Mouse (Mus musculus): ENCODE measurements at regions not wholly inside any gene's neighbourhood (a gene's known extent, or its start where the extent isn't known, plus 50 kb on each side); places are given as distances from the start of the nearest gene placed in this dataset.
A peak's percentile ranks its signal among the peaks of the same experiment; 100 is the strongest.

- no peak for ATAC-seq (replicated peaks; ENCODE audit: extremely low read depth, insufficient read depth, low FRiP score)
- no peaks in the 10 kb centered on the region for H3K9me3 ChIP-seq (replicated peaks; ENCODE audit: control insufficient read depth, low read length)
- 83% methylated on average over 5 of the region's 5 CpGs for WGBS
- no peak overlapping the region for H3K9ac ChIP-seq (ENCODE audit: low read length)
- H3K36me3 ChIP-seq (ENCODE audit: control insufficient read depth, insufficient read depth): no peaks in the 10 kb centered on the region
- H3K4me2 ChIP-seq (ENCODE audit: low read depth, low read length): no peak overlapping the region
- no peaks in the 10 kb centered on the region for H3K4me1 ChIP-seq (ENCODE audit: control insufficient read depth, insufficient read depth, low read length)
- no peak overlapping the region for H3K27ac ChIP-seq (ENCODE audit: low read length)
- no peaks in the 10 kb centered on the region for H3K27me3 ChIP-seq (ENCODE audit: control insufficient read depth, insufficient read depth, low read length)
- H3K4me3 ChIP-seq (ENCODE audit: low read length): no peak overlapping the region
These were observed 260.5 kb upstream of the Maf start for GRCm38 (mm10) chr8:115968121-115968520.

DNA sequence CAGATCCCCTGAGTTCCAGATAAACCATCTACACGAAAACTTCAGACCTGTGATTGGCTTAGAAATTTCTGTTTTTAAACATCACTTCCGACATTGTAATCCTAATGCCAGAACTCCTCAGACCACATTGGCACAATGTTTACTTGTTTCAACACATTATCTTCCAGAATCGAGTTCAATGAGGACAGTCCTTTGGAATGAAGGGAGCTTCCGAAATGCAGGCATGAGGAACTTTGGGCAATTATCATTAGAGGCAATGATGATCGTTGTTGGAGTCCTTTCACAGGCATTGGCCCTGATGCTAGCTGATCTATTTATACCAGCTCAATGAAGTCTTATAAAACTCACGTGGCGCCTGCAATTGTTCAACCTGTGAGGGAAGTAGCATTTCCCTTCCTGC lies 258.4 kb upstream of the Maf start:
- Histone ChIP-seq H3K4me3 (ENCODE audit: low read length) (no peak overlapping the region), H3K27ac (ENCODE audit: low read length) (no peak overlapping the region), H3K4me2 (ENCODE audit: low read depth, low read length) (no peak overlapping the region), H3K36me3 (ENCODE audit: control insufficient read depth, insufficient read depth) (no peaks in the 10 kb centered on the region), H3K9me3 (replicated peaks; ENCODE audit: control insufficient read depth, low read length) (no peaks in the 10 kb centered on the region), H3K9ac (ENCODE audit: low read length) (no peak overlapping the region), H3K27me3 (ENCODE audit: control insufficient read depth, insufficient read depth, low read length) (no peaks in the 10 kb centered on the region), H3K4me1 (ENCODE audit: control insufficient read depth, insufficient read depth, low read length) (no peaks in the 10 kb centered on the region)
- 77% methylated on average over 7 of the region's 7 CpGs for WGBS
- no peak for ATAC-seq (replicated peaks; ENCODE audit: extremely low read depth, insufficient read depth, low FRiP score)

DNA sequence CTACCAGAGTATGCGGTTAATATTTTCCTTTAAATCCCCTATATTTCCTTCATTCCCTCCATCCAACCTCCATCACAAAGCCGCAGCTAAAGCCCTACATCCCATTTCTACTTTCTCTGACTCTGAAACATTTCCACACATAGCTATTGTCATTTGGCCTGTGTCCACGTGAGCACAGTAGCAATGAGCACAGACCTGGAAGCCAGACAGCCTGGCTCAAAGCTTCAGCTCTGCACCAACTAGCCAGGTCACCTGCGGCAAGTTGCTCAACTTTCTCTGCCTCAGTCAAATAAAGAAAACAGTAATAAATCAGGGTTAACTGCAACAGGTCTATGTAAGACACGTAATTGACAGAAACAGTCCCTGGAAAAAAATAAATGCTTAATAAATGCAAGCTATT lies 247.8 kb upstream of the Maf start:
- no peak overlapping the region for H3K4me3 ChIP-seq (ENCODE audit: low read length)
- ATAC-seq (replicated peaks; ENCODE audit: extremely low read depth, insufficient read depth, low FRiP score): no peak
- H3K9ac ChIP-seq (ENCODE audit: low read length): no peak overlapping the region
- no peaks in the 10 kb centered on the region for H3K4me1 ChIP-seq (ENCODE audit: control insufficient read depth, insufficient read depth, low read length)
- H3K27me3 ChIP-seq (ENCODE audit: control insufficient read depth, insufficient read depth, low read length): no peaks in the 10 kb centered on the region
- H3K36me3 ChIP-seq (ENCODE audit: control insufficient read depth, insufficient read depth): no peaks in the 10 kb centered on the region
- no peak overlapping the region for H3K27ac ChIP-seq (ENCODE audit: low read length)
- no peak overlapping the region for H3K4me2 ChIP-seq (ENCODE audit: low read depth, low read length)
- 80% methylated on average over 5 of the region's 5 CpGs for WGBS
- no peaks in the 10 kb centered on the region for H3K9me3 ChIP-seq (replicated peaks; ENCODE audit: control insufficient read depth, low read length)

GRCm38 (mm10) chr8:115953783-115954470 lies 246.3 kb upstream of the Maf start:
- ATAC-seq (replicated peaks; ENCODE audit: extremely low read depth, insufficient read depth, low FRiP score): no peak
- Histone ChIP-seq H3K4me2 (ENCODE audit: low read depth, low read length) (no peak overlapping the region), H3K4me3 (ENCODE audit: low read length) (no peak overlapping the region), H3K9me3 (replicated peaks; ENCODE audit: control insufficient read depth, low read length) (no peaks in the 10 kb centered on the region), H3K27me3 (ENCODE audit: control insufficient read depth, insufficient read depth, low read length) (no peaks in the 10 kb centered on the region), H3K9ac (ENCODE audit: low read length) (no peak overlapping the region), H3K36me3 (ENCODE audit: control insufficient read depth, insufficient read depth) (no peaks in the 10 kb centered on the region), H3K27ac (ENCODE audit: low read length) (no peak overlapping the region), H3K4me1 (ENCODE audit: control insufficient read depth, insufficient read depth, low read length) (no peaks in the 10 kb centered on the region)
- WGBS: 77% methylated on average over 7 of the region's 7 CpGs

DNA sequence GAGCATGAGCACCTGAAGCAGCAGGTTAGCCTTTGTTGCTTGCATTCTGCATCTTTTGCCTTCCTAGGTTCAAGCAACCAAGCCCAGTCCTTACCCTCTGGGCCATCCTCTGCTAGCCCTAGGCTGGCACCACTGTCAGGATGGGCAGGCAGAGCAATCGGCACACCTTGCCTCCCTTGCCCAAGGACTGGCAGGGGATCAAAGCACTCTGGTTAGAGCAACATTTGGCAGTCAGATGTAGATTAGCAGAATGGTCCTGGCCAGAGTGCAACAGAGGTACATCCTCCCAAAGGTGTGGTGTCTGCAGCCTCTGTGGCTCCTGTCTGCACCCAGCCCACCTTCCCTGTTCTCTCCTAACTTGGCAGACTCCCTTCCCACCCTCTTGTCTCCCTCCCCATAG lies 244.9 kb upstream of the Maf start:
- no peak overlapping the region for H3K9ac ChIP-seq (ENCODE audit: low read length)
- 85% methylated on average over 1 of the region's 1 CpGs for WGBS
- no peak for ATAC-seq (replicated peaks; ENCODE audit: extremely low read depth, insufficient read depth, low FRiP score)
- H3K4me1 ChIP-seq (ENCODE audit: control insufficient read depth, insufficient read depth, low read length): no peaks in the 10 kb centered on the region
- H3K36me3 ChIP-seq (ENCODE audit: control insufficient read depth, insufficient read depth): no peaks in the 10 kb centered on the region
- no peaks in the 10 kb centered on the region for H3K9me3 ChIP-seq (replicated peaks; ENCODE audit: control insufficient read depth, low read length)
- H3K27me3 ChIP-seq (ENCODE audit: control insufficient read depth, insufficient read depth, low read length): no peaks in the 10 kb centered on the region
- no peak overlapping the region for H3K27ac ChIP-seq (ENCODE audit: low read length)
- no peak overlapping the region for H3K4me2 ChIP-seq (ENCODE audit: low read depth, low read length)
- no peak overlapping the region for H3K4me3 ChIP-seq (ENCODE audit: low read length)

DNA sequence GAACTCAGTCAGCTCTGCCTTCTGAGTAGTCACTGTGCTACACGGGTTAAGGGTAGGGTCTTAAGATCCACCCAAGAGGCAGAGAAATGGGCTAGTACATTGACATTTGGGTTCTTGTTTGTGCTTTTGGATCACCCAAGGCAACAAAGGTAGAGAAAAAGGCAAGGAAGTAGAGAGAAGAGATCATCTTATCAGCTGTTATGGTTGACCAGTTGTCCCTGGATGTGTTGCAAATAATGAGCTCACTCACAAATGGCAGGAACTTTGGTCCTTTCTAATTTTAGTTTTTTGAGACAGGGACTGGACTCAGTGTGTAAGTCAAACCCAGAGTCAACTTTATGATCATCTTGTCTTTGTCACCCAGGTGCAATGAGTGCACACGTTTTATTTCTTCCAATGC lies 241.3 kb upstream of the Maf start:
- Histone ChIP-seq H3K4me3 (ENCODE audit: low read length) (no peak overlapping the region), H3K4me1 (ENCODE audit: control insufficient read depth, insufficient read depth, low read length) (no peaks in the 10 kb centered on the region), H3K27ac (ENCODE audit: low read length) (no peak overlapping the region), H3K9ac (ENCODE audit: low read length) (no peak overlapping the region), H3K36me3 (ENCODE audit: control insufficient read depth, insufficient read depth) (no peaks in the 10 kb centered on the region), H3K4me2 (ENCODE audit: low read depth, low read length) (no peak overlapping the region), H3K27me3 (ENCODE audit: control insufficient read depth, insufficient read depth, low read length) (no peaks in the 10 kb centered on the region), H3K9me3 (replicated peaks; ENCODE audit: control insufficient read depth, low read length) (no peaks in the 10 kb centered on the region)
- ATAC-seq (replicated peaks; ENCODE audit: extremely low read depth, insufficient read depth, low FRiP score): no peak
- whole genome bisulfite sequencing: 72% methylated on average over 2 of the region's 2 CpGs

DNA sequence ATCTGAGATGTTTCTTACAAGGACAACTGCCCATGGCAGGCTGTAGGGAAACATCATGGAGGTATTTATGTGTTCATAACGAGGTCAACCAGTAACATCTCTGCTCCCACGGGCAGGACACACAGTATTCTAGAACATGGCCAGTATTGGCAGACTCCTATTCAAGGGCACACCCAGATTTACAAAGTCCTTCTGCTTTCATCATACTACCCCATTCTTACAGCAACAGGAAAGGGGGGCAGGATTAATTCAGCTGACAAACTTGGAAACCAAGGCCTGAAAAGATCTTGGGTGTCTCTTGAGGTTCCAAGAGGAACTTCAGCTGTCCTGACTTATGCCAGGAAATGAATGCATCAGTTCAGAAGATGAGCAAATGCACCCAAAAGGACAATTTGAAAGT lies 240.4 kb upstream of the Maf start:
- Histone ChIP-seq H3K9ac (ENCODE audit: low read length) (no peak overlapping the region), H3K9me3 (replicated peaks; ENCODE audit: control insufficient read depth, low read length) (no peaks in the 10 kb centered on the region), H3K27me3 (ENCODE audit: control insufficient read depth, insufficient read depth, low read length) (no peaks in the 10 kb centered on the region), H3K27ac (ENCODE audit: low read length) (no peak overlapping the region), H3K4me2 (ENCODE audit: low read depth, low read length) (no peak overlapping the region), H3K36me3 (ENCODE audit: control insufficient read depth, insufficient read depth) (no peaks in the 10 kb centered on the region), H3K4me1 (ENCODE audit: control insufficient read depth, insufficient read depth, low read length) (no peaks in the 10 kb centered on the region), H3K4me3 (ENCODE audit: low read length) (no peak overlapping the region)
- 82% methylated on average over 2 of the region's 2 CpGs for WGBS
- ATAC-seq (replicated peaks; ENCODE audit: extremely low read depth, insufficient read depth, low FRiP score): no peak

- no peaks in the 10 kb centered on the region for H3K27me3 ChIP-seq (ENCODE audit: control insufficient read depth, insufficient read depth, low read length)
- ATAC-seq (replicated peaks; ENCODE audit: extremely low read depth, insufficient read depth, low FRiP score): no peak
- H3K9me3 ChIP-seq (replicated peaks; ENCODE audit: control insufficient read depth, low read length): no peaks in the 10 kb centered on the region
- H3K4me2 ChIP-seq (ENCODE audit: low read depth, low read length): 0 out of 2 replicates have a peak overlapping the region, but pooled peaks have one; percentile 1
- no peak overlapping the region for H3K4me3 ChIP-seq (ENCODE audit: low read length)
- H3K36me3 ChIP-seq (ENCODE audit: control insufficient read depth, insufficient read depth): no peaks in the 10 kb centered on the region
- H3K4me1 ChIP-seq (ENCODE audit: control insufficient read depth, insufficient read depth, low read length): no peaks in the 10 kb centered on the region
- H3K9ac ChIP-seq (ENCODE audit: low read length): no peak overlapping the region
- 48% methylated on average over 16 of the region's 16 CpGs for WGBS
- no peak overlapping the region for H3K27ac ChIP-seq (ENCODE audit: low read length)
These were observed 235.3 kb upstream of the Maf start for GRCm38 (mm10) chr8:115942731-115943509.

DNA sequence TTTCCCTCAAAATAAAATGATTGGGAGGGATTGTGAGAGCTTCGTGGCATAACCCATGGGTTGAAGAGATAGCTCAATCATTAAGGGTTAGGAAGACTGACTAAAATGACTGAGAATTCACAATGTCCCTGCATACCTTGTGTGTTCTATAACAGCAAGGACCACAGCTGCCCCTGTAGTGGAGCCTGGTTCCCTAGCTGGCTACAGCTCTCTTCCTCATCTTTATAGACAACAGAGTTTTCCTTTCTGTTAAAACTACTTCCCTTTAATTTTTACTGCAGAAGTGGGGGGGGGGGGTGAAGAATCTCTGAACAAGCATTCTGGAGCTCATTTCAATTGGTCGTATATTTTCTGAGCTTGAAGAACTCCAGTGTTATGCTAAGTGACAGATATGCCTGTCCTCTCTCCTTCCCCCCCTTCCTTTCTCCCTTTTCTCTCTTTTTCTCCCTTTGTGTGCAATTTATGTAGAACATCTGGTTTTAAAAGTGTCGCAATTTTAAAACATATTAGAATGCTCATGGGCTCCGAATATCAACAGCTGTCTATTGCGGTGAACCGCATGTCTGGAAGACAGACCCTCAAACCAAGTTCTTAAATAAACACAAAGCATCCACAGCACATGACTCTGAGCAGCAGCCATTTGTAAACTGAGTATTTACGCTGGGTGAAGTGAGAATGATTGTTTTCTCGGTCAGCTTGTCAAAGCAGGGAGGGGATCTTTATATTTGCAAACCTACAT lies 222.0 kb upstream of the Maf start:
- no peaks in the 10 kb centered on the region for H3K36me3 ChIP-seq (ENCODE audit: control insufficient read depth, insufficient read depth)
- H3K27me3 ChIP-seq (ENCODE audit: control insufficient read depth, insufficient read depth, low read length): no peaks in the 10 kb centered on the region
- H3K9me3 ChIP-seq (replicated peaks; ENCODE audit: control insufficient read depth, low read length): no peaks in the 10 kb centered on the region
- ATAC-seq (replicated peaks; ENCODE audit: extremely low read depth, insufficient read depth, low FRiP score): no peak
- H3K4me3 ChIP-seq (ENCODE audit: low read length): no peak overlapping the region
- H3K4me1 ChIP-seq (ENCODE audit: control insufficient read depth, insufficient read depth, low read length): no peaks in the 10 kb centered on the region
- no peak overlapping the region for H3K4me2 ChIP-seq (ENCODE audit: low read depth, low read length)
- H3K27ac ChIP-seq (ENCODE audit: low read length): no peak overlapping the region
- H3K9ac ChIP-seq (ENCODE audit: low read length): no peak overlapping the region
- 60% methylated on average over 8 of the region's 8 CpGs for WGBS

Measured in heart, embryonic 16.5 days (tissue).